Mouse (Mus musculus) bone marrow macrophage, adult 2 months (primary cell): ENCODE measurements at regions not wholly inside any gene's neighbourhood (a gene's known extent, or its start where the extent isn't known, plus 50 kb on each side); places are given as distances from the start of the nearest gene placed in this dataset.

Experiments
- CTCF ChIP-seq: IDR thresholded peaks from 2 replicates; pipeline ENCODE4 v1.5.1; 2012; ENCODE audit warnings: low read depth, mild to moderate bottlenecking, low read length, moderate library complexity
- POLR2A ChIP-seq: IDR thresholded peaks from 2 replicates; pipeline ENCODE4 v1.6.1; 2012; ENCODE audit warnings: mild to moderate bottlenecking, low read depth, low read length, borderline replicate concordance

GRCm38 (mm10) chr13:47636511-47637103 is 514.2 kb downstream of the Rnf144b start:
- TF ChIP-seq POLR2A, result no peak
- no peak for TF ChIP-seq CTCF
